Mouse (Mus musculus) cerebellum, adult 2 months (tissue): ENCODE results near the gene Gm20708.

ENCODE experiments used
- CTCF ChIP-seq: fragments of 200-500 bp; IDR thresholded peaks from 2 replicates; pipeline ENCODE4 v1.5.1; 2011; ENCODE audit warnings: low read depth, mild to moderate bottlenecking, control low read depth, low read length, moderate library complexity, borderline replicate concordance; ENCODE audit not compliant: insufficient read depth
- POLR2A ChIP-seq: fragments of 200-500 bp; IDR thresholded peaks from 2 replicates; pipeline ENCODE4 v1.6.1; 2011; ENCODE audit warnings: low read length, control low read depth, borderline replicate concordance; ENCODE audit not compliant: insufficient read depth

- TF ChIP-seq POLR2A (no peak), CTCF (no peak)
Measured at GRCm38 (mm10) chr11:117820173-117820572, 10.7 kb downstream of the Gm20708 start.
